Mouse (Mus musculus) liver, postnatal 0 days (tissue): ENCODE measurements around the gene Mybpc1. TPM values are rescaled to one million over a fixed set of nuclear protein-coding genes. Genes with fewer than 3 reads are reported as not detected.
A peak's percentile ranks its signal among the peaks of the same experiment; 100 is the strongest.

Experiments used
- ATAC-seq: fragments of 200-750 bp; cut with Nextera tagmentation; 2 replicates; pipeline ENCODE4 v1.8.0; 2017; ENCODE audit warnings: mild to moderate bottlenecking, moderate library complexity
- DNase-seq: peaks from one replicate; pipeline ENCODE4 v3.0.0-alpha.2; 2016
- H3K27ac ChIP-seq: fragments of 300-500 bp; sonication (generic); 2 replicates; pipeline ENCODE4 v1.5.1; 2014; ENCODE audit warnings: antibody characterized with exemption, moderate library complexity, mild to moderate bottlenecking, low read depth
- H3K27me3 ChIP-seq: fragments of 300-500 bp; sonication (generic); 2 replicates; pipeline ENCODE4 v1.6.1; 2014; ENCODE audit warnings: low read length, control low read depth, mixed read lengths; ENCODE audit not compliant: insufficient read depth
- H3K36me3 ChIP-seq: fragments of 300-500 bp; sonication (generic); replicated peaks from 2 replicates; pipeline ENCODE4 v1.6.1; 2014; ENCODE audit warnings: mild to moderate bottlenecking, control low read depth, low read length, moderate library complexity, mixed read lengths; ENCODE audit not compliant: insufficient read depth
- H3K4me1 ChIP-seq: fragments of 300-500 bp; sonication (generic); 2 replicates; pipeline ENCODE4 v1.6.1; 2014; ENCODE audit warnings: antibody characterized with exemption, mild to moderate bottlenecking, control low read depth; ENCODE audit not compliant: insufficient read depth
- H3K4me2 ChIP-seq: fragments of 300-500 bp; sonication (generic); 2 replicates; pipeline ENCODE4 v1.6.1; 2014; ENCODE audit warnings: low read depth, mild to moderate bottlenecking, low read length, moderate library complexity, mixed read lengths
- H3K4me3 ChIP-seq: fragments of 300-500 bp; sonication (generic); 2 replicates; pipeline ENCODE4 v1.5.1; 2014; ENCODE audit warnings: low read depth, low read length
- H3K9ac ChIP-seq: fragments of 300-500 bp; sonication (generic); replicated peaks from 2 replicates; pipeline ENCODE4 v1.6.1; 2014; ENCODE audit warnings: mild to moderate bottlenecking, moderate library complexity
- H3K9me3 ChIP-seq: fragments of 300-500 bp; sonication (generic); 2 replicates; pipeline ENCODE4 v1.6.1; 2016; ENCODE audit warnings: mild to moderate bottlenecking, control low read depth, low read length, mixed read lengths
- CTCF ChIP-seq: sonication (generic); IDR thresholded peaks from 2 replicates; pipeline ENCODE4 v1.5.1; 2016; ENCODE audit warnings: antibody characterized with exemption, low read depth
- EP300 ChIP-seq: IDR thresholded peaks from 2 replicates; pipeline ENCODE4 v1.6.1; 2016; ENCODE audit warnings: antibody characterized with exemption, low read depth, mild to moderate bottlenecking
- WGBS: fragments of 180-500 bp; shearing (Covaris S2); extraction: QIAGEN DNeasy Blood & Tissue Kit; methylation state at CpG from one replicate; pipeline ENCODE4 v1.1.7; 2014; ENCODE audit not compliant: insufficient replicate concordance; 5-methylcytosine and 5-hydroxymethylcytosine counted together
- polyA plus RNA-seq: library from polyadenylated mRNA; unstranded; fragments of >200 nt; fragmentation: Nextera tagmentation; extraction: Ambion mirVana; gene quantifications from 2 replicates; pipeline ENCODE4 v1.2.1, GENCODE M21; 2015

The Mybpc1 gene
- polyA plus RNA-seq, 1 experiment from 2014 or later, result 0.67 TPM

- H3K4me1 ChIP-seq, result peaks cover 5% of the 10 kb centered on the region
- H3K27ac ChIP-seq, result no peak overlapping the region
- no peaks in the 10 kb centered on the region for H3K27me3 ChIP-seq
- no peak for ATAC-seq
- TF ChIP-seq EP300 (no peak), CTCF (no peak)
- WGBS, result 51% methylated on average over 4 of the region's 4 CpGs
- peak overlapping the region; percentile 72 for H3K4me3 ChIP-seq
- H3K4me2 ChIP-seq, result peak overlapping the region; percentile 93
- H3K9me3 ChIP-seq, result no peaks in the 10 kb centered on the region
- H3K9ac ChIP-seq, result peak overlapping the region; percentile 83
- no peaks in the 10 kb centered on the region for H3K36me3 ChIP-seq
- DNase-seq, result no peak
Measured at GRCm38 (mm10) chr10:88502919-88503318, 102.0 kb downstream of the Mybpc1 start.

- ATAC-seq, result no peak
- H3K9me3 ChIP-seq, result no peaks in the 10 kb centered on the region
- no peak overlapping the region for H3K9ac ChIP-seq
- H3K4me1 ChIP-seq, result peaks cover 5% of the 10 kb centered on the region
- H3K27ac ChIP-seq, result no peak overlapping the region
- H3K4me3 ChIP-seq, result no peak overlapping the region
- WGBS, result 83% methylated on average over 13 of the region's 13 CpGs
- no peaks in the 10 kb centered on the region for H3K27me3 ChIP-seq
- DNase-seq, result no peak
- no peak overlapping the region for H3K4me2 ChIP-seq
- no peaks in the 10 kb centered on the region for H3K36me3 ChIP-seq
- TF ChIP-seq CTCF, result no peak
- no peak for TF ChIP-seq EP300
Measured at GRCm38 (mm10) chr10:88501886-88502765, 102.8 kb downstream of the Mybpc1 start.

- Histone ChIP-seq H3K4me3 (no peak overlapping the region), H3K36me3 (no peaks in the 10 kb centered on the region), H3K27ac (no peak overlapping the region), H3K9ac (no peak overlapping the region), H3K4me1 (peaks cover 5% of the 10 kb centered on the region), H3K27me3 (no peaks in the 10 kb centered on the region), H3K9me3 (no peaks in the 10 kb centered on the region), H3K4me2 (no peak overlapping the region)
- TF ChIP-seq EP300, result no peak
- TF ChIP-seq CTCF, result no peak
- ATAC-seq (no peak), DNase-seq (no peak)
- WGBS, result 68% methylated on average over 10 of the region's 10 CpGs
Measured at GRCm38 (mm10) chr10:88501370-88501769, 103.6 kb downstream of the Mybpc1 start.

GRCm38 (mm10) chr10:88499993-88500392 lies 105.0 kb downstream of the Mybpc1 start:
- TF ChIP-seq CTCF (no peak), EP300 (no peak)
- WGBS, result 73% methylated on average over 5 of the region's 5 CpGs
- Histone ChIP-seq H3K27me3 (no peaks in the 10 kb centered on the region), H3K4me2 (no peak overlapping the region), H3K36me3 (no peaks in the 10 kb centered on the region), H3K4me1 (peaks cover 5% of the 10 kb centered on the region), H3K4me3 (no peak overlapping the region), H3K9me3 (no peaks in the 10 kb centered on the region), H3K9ac (no peak overlapping the region), H3K27ac (no peak overlapping the region)
- DNase-seq (no peak), ATAC-seq (no peak)

- H3K9me3 ChIP-seq, result no peaks in the 10 kb centered on the region
- DNase-seq (no peak), ATAC-seq (no peak)
- no peak overlapping the region for H3K4me2 ChIP-seq
- H3K27me3 ChIP-seq, result no peaks in the 10 kb centered on the region
- WGBS, result 80% methylated on average over 11 of the region's 11 CpGs
- TF ChIP-seq EP300 (no peak), CTCF (no peak)
- no peak overlapping the region for H3K27ac ChIP-seq
- no peak overlapping the region for H3K4me3 ChIP-seq
- no peak overlapping the region for H3K9ac ChIP-seq
- no peaks in the 10 kb centered on the region for H3K4me1 ChIP-seq
- no peaks in the 10 kb centered on the region for H3K36me3 ChIP-seq
Measured at GRCm38 (mm10) chr10:88496864-88497564, 107.9 kb downstream of the Mybpc1 start.

GRCm38 (mm10) chr10:88494959-88495587 lies 109.9 kb downstream of the Mybpc1 start:
- H3K4me1 ChIP-seq, result no peaks in the 10 kb centered on the region
- DNase-seq (no peak), ATAC-seq (no peak)
- no peak overlapping the region for H3K4me2 ChIP-seq
- H3K27ac ChIP-seq, result no peak overlapping the region
- 64% methylated on average over 4 of the region's 4 CpGs for WGBS
- H3K36me3 ChIP-seq, result no peaks in the 10 kb centered on the region
- H3K4me3 ChIP-seq, result no peak overlapping the region
- no peaks in the 10 kb centered on the region for H3K27me3 ChIP-seq
- TF ChIP-seq EP300 (no peak), CTCF (no peak)
- H3K9ac ChIP-seq, result no peak overlapping the region
- H3K9me3 ChIP-seq, result no peaks in the 10 kb centered on the region
